Mouse (Mus musculus) forebrain, embryonic 13.5 days (tissue): ENCODE measurements around the gene Rab6b. TPM values are rescaled to one million over a fixed set of nuclear protein-coding genes. Genes with fewer than 3 reads are reported as not detected.

Source experiments
- ATAC-seq: fragments of 200-750 bp; cut with Nextera tagmentation; 2 replicates; pipeline ENCODE4 v1.8.0; 2017
- H3K27ac ChIP-seq: fragments of 300-500 bp; sonication (generic); 2 replicates; pipeline ENCODE4 v1.5.1; 2015; ENCODE audit warnings: inconsistent platforms, mild to moderate bottlenecking, moderate library complexity
- H3K27me3 ChIP-seq: fragments of 300-500 bp; sonication (generic); 2 replicates; pipeline ENCODE4 v1.6.1; 2015; ENCODE audit warnings: mild to moderate bottlenecking, inconsistent platforms
- H3K36me3 ChIP-seq: fragments of 300-500 bp; sonication (generic); 2 replicates; pipeline ENCODE4 v1.6.1; 2015; ENCODE audit warnings: mild to moderate bottlenecking, inconsistent platforms; ENCODE audit not compliant: poor library complexity, severe bottlenecking
- H3K4me1 ChIP-seq: fragments of 300-500 bp; sonication (generic); 2 replicates; pipeline ENCODE4 v1.6.1; 2015; ENCODE audit warnings: inconsistent platforms
- H3K4me2 ChIP-seq: fragments of 300-500 bp; sonication (generic); 2 replicates; pipeline ENCODE4 v1.6.1; 2015; ENCODE audit warnings: inconsistent platforms, mild to moderate bottlenecking, moderate library complexity
- H3K4me3 ChIP-seq: fragments of 300-500 bp; sonication (generic); 2 replicates; pipeline ENCODE4 v1.5.1; 2015; ENCODE audit warnings: mild to moderate bottlenecking, inconsistent platforms
- H3K9ac ChIP-seq: fragments of 300-500 bp; sonication (generic); 2 replicates; pipeline ENCODE4 v1.6.1; 2015; ENCODE audit warnings: mild to moderate bottlenecking, inconsistent platforms
- H3K9me3 ChIP-seq: fragments of 300-500 bp; sonication (generic); replicated peaks from 2 replicates; pipeline ENCODE4 v1.6.1; 2016; ENCODE audit warnings: inconsistent platforms
- WGBS: fragments of 180-500 bp; shearing (Covaris S2); methylation state at CpG from one replicate; pipeline ENCODE4 v1.1.7; 2015; 5-methylcytosine and 5-hydroxymethylcytosine counted together
- polyA plus RNA-seq: library from polyadenylated mRNA; unstranded; fragments of >200 nt; fragmentation: Nextera tagmentation; extraction: Ambion mirVana; gene quantifications from 2 replicates; pipeline ENCODE4 v1.2.1, GENCODE M21; 2015

The Rab6b gene
- polyA plus RNA-seq, 1 experiment from 2014 or later, result 38.5 TPM

DNA sequence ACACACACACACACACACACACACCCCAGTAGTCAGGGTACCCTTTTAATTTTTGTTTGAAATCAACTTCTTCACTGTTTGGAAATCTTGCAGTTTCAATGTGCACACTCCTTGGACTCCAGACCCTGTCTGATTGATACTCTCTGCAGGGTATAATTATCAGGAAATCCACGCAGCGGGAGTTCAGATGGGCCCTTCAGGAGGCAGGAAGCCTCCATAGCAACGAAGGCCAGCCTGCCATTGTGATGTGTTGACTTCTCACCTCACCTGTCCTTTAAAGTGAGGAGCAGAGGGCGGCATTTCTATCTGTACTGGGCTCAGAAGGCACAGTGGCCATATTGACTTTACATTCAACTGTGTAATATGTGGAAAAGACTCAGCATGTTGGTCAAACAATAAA is 73.3 kb downstream of the Rab6b start:
- no peak overlapping the region for H3K9ac ChIP-seq
- no peak overlapping the region for H3K4me3 ChIP-seq
- no peak for ATAC-seq
- H3K4me2 ChIP-seq, result no peak overlapping the region
- H3K27ac ChIP-seq, result no peak overlapping the region
- no peaks in the 10 kb centered on the region for H3K27me3 ChIP-seq
- peaks cover 17% of the 10 kb centered on the region for H3K4me1 ChIP-seq
- peaks cover 37% of the 10 kb centered on the region for H3K36me3 ChIP-seq
- H3K9me3 ChIP-seq, result no peaks in the 10 kb centered on the region
- 69% methylated on average over 4 of the region's 4 CpGs for WGBS

DNA sequence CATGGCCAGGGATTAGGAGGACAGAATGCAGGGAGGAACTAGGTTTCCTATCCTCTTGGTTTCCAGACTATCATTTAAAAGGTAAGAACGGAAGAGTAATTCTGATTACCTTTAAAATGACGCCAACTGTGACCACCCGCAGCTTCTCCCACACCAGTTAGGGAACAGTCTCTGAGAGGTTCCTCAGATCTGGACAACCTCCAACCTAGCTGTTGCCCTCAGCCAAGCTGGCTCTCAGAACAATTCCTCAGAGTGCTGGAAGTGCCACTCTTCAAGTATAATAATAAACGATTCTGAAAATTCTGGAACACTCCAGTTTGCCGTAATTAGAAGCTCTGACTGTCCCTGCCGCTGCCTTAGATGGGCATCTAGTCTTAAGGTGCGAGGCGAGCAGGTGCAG is 74.4 kb downstream of the Rab6b start:
- Histone ChIP-seq H3K36me3 (peaks cover 48% of the 10 kb centered on the region), H3K27me3 (no peaks in the 10 kb centered on the region), H3K4me3 (no peak overlapping the region), H3K4me2 (no peak overlapping the region), H3K27ac (no peak overlapping the region), H3K9me3 (no peaks in the 10 kb centered on the region), H3K9ac (no peak overlapping the region), H3K4me1 (peaks cover 7% of the 10 kb centered on the region)
- 91% methylated on average over 8 of the region's 8 CpGs for WGBS
- no peak for ATAC-seq

DNA sequence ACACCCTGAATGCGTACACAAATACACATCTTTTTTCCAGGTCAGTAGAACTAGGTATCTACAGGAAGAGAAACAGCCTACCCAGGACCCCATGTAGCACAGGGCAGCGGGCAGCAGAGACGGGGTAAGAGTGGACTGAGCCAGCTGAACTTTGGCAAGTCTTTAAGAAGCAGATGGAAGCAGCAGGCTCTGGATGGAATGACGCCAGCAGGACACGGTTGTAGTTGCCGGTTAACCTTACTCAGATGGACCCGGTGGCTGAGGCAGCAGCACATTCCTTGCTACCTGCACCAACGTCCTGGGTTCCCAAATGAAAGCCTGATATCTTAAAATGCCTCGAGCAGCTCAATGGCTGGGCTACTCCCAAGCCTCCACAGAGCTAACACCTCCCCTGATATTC is 75.2 kb downstream of the Rab6b start:
- Histone ChIP-seq H3K27ac (no peak overlapping the region), H3K4me3 (no peak overlapping the region), H3K36me3 (peaks cover 53% of the 10 kb centered on the region), H3K9ac (no peak overlapping the region), H3K27me3 (no peaks in the 10 kb centered on the region), H3K9me3 (no peaks in the 10 kb centered on the region), H3K4me2 (no peak overlapping the region), H3K4me1 (peaks cover 1% of the 10 kb centered on the region; the same call in 1 of the 2 replicates)
- WGBS, result 74% methylated on average over 9 of the region's 9 CpGs
- no peak for ATAC-seq

DNA sequence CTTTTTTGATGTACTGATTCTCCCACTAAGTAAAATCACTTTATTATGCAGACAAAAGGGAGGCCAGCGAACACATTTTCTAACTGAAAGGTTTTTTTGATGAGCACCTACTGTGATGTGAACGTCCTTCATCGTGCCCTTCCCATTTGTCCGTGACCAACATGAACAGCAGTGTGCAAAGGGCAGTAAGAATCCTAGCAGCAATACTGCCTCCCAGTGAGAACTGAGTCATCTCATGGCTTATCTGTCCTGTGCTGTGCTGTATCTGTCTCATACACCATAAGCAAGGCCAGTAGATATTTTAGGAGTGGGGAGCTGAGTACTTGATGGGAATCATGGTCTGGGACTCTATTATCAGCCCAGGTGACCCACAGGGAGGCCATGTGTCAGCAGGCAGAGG is 76.8 kb downstream of the Rab6b start:
- 84% methylated on average over 4 of the region's 4 CpGs for WGBS
- Histone ChIP-seq H3K36me3 (peaks cover 59% of the 10 kb centered on the region), H3K4me2 (no peak overlapping the region), H3K4me1 (no peaks in the 10 kb centered on the region), H3K27me3 (no peaks in the 10 kb centered on the region), H3K9me3 (no peaks in the 10 kb centered on the region), H3K9ac (no peak overlapping the region), H3K27ac (no peak overlapping the region), H3K4me3 (no peak overlapping the region)
- no peak for ATAC-seq

DNA sequence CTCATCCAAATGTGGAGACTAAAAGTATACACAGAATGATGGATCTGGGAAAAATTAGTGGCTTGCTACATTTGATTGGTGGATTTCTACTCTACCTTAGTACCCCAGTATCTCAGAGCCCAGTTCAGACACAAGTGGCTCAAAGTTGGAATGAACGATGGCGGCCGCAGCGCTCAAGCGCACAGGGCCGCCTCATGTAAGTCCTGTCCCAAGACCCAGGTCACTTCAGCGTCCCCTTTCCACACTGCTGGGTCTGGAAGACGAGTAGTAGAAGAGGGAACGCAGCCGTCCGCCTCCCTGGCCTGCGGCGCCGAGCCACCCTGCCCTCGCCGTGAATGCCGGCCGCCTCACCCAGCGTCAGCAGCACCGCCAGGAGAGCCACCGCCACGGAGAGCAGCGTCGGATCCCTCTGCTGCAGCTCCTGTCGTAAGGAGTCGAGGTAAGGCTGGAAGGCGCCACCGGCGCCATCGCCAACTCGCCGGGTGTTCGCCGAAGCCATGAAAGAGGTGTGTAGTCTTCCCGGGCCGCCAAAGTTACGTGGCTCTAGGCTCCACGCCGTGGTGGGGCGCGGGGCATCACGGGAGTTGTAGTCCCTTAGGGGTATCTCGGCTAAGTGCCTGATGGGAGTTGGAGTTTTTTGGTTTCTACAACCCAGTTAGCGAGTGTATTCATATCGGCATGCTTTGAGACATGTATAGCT is 90.1 kb downstream of the Rab6b start, which contains the start of gene Srprb:
Srprb (minus strand) TSS at position 577 of the 700 bp plus-strand sequence.
- H3K4me1 ChIP-seq, result peaks cover 8% of the 10 kb centered on the region
- H3K9ac ChIP-seq, result peak within 1 kb of the TSS; percentile 85
- peak within 1 kb of the TSS; percentile 83 for H3K4me3 ChIP-seq
- H3K9me3 ChIP-seq, result no peaks in the 10 kb centered on the region
- H3K27me3 ChIP-seq, result no peaks in the 10 kb centered on the region
- peak within 1 kb of the TSS; percentile 75 for H3K27ac ChIP-seq
- H3K4me2 ChIP-seq, result peak within 1 kb of the TSS; percentile 59
- peak; percentile 99 for ATAC-seq
- WGBS, result under 1% methylated on average over 45 of the region's 45 CpGs
- peaks cover 25% of the 10 kb centered on the region for H3K36me3 ChIP-seq

GRCm38 (mm10) chr9:103205786-103206185 is 94.2 kb downstream of the Rab6b start:
- ATAC-seq, result no peak
- peaks cover 9% of the 10 kb centered on the region for H3K4me1 ChIP-seq
- no peak overlapping the region for H3K27ac ChIP-seq
- no peak overlapping the region for H3K4me3 ChIP-seq
- H3K9me3 ChIP-seq, result no peaks in the 10 kb centered on the region
- no peak overlapping the region for H3K4me2 ChIP-seq
- WGBS, result 92% methylated on average over 5 of the region's 5 CpGs
- no peaks in the 10 kb centered on the region for H3K36me3 ChIP-seq
- no peak overlapping the region for H3K9ac ChIP-seq
- H3K27me3 ChIP-seq, result no peaks in the 10 kb centered on the region

DNA sequence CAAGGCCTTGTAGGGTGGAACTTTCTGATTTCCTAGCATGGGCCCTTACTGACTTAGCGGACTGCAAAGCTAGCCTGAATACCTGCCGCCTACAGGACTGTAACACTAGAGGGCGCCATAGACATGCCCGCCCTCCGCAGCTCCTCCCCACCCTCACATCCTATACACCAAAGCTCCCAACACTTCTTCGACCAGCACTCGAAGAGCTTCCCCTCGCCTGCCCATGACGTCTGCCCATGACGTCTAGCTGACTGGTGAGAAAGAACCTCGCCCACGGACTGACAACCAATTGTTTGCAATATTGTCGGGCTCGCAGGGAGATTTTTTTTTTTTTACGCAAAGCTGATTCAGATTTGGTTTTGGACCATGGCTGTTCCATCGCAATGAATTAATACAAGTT is 96.3 kb downstream of the Rab6b start:
- Histone ChIP-seq H3K9me3 (no peaks in the 10 kb centered on the region), H3K4me1 (0 out of 2 replicates have a peak, but pooled peaks cover 5% of the 10 kb centered on the region), H3K9ac (no peak overlapping the region), H3K36me3 (no peaks in the 10 kb centered on the region), H3K4me3 (peak overlapping the region; percentile 10; the same call in 1 of the 2 replicates), H3K4me2 (peak overlapping the region; percentile 55), H3K27ac (no peak overlapping the region), H3K27me3 (no peaks in the 10 kb centered on the region)
- peak; percentile 87 for ATAC-seq
- 7% methylated on average over 16 of the region's 16 CpGs for WGBS

GRCm38 (mm10) chr9:103208802-103209423 is 97.3 kb downstream of the Rab6b start:
- no peaks in the 10 kb centered on the region for H3K36me3 ChIP-seq
- 0 out of 2 replicates have a peak, but pooled peaks cover 5% of the 10 kb centered on the region for H3K4me1 ChIP-seq
- no peaks in the 10 kb centered on the region for H3K9me3 ChIP-seq
- no peak overlapping the region for H3K4me3 ChIP-seq
- H3K27me3 ChIP-seq, result no peaks in the 10 kb centered on the region
- ATAC-seq, result no peak
- no peak overlapping the region for H3K4me2 ChIP-seq
- H3K9ac ChIP-seq, result no peak overlapping the region
- 39% methylated on average over 6 of the region's 6 CpGs for WGBS
- H3K27ac ChIP-seq, result no peak overlapping the region

DNA sequence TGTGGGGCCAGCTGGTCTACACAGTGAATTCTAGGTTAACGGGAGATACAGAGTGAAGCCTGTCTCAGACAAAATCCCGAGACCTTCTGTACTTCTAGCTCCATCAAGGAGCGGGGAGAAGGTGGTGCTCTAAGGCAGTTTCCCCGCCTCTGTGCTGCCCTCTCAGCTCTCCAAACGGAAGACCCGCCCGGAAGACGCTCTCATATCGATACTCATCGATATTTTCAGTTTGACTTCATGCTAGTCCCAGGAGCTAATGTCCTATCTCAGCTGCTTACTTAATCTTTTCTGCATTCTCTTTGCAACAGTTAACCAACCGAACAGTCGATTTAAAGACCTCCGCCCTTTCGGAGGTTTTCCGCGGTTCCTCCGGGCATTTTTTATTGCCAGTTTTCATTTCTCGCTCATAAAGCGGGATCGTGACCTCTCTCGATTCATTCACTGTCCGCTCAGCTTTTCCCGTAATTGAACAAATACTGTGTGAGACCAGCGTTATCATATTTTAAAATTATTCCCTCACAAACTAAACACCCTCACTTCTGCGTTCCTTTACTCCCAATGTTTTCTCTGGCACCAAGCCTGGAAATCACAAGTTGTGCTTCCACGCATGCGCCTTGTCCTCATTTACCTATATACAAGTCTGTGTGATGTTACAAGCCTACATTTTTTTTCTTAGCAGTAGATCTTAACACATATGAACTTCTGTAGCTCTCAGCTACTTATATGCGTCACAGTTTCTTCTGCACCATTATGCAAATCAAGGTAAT is 101.2 kb downstream of the Rab6b start:
- H3K4me3 ChIP-seq, result no peak overlapping the region
- ATAC-seq, result no peak
- no peak overlapping the region for H3K27ac ChIP-seq
- 83% methylated on average over 28 of the region's 28 CpGs for WGBS
- H3K9ac ChIP-seq, result no peak overlapping the region
- H3K9me3 ChIP-seq, result no peaks in the 10 kb centered on the region
- no peaks in the 10 kb centered on the region for H3K36me3 ChIP-seq
- H3K4me2 ChIP-seq, result no peak overlapping the region
- H3K4me1 ChIP-seq, result 0 out of 2 replicates have a peak, but pooled peaks cover 4% of the 10 kb centered on the region
- no peaks in the 10 kb centered on the region for H3K27me3 ChIP-seq

GRCm38 (mm10) chr9:103213631-103214030 is 102.0 kb downstream of the Rab6b start:
- Histone ChIP-seq H3K9me3 (no peaks in the 10 kb centered on the region), H3K4me1 (no peaks in the 10 kb centered on the region), H3K27ac (no peak overlapping the region), H3K4me2 (no peak overlapping the region), H3K36me3 (no peaks in the 10 kb centered on the region), H3K27me3 (no peaks in the 10 kb centered on the region), H3K9ac (no peak overlapping the region), H3K4me3 (no peak overlapping the region)
- ATAC-seq, result no peak
- 51% methylated on average over 2 of the region's 2 CpGs for WGBS

- H3K9ac ChIP-seq, result no peak overlapping the region
- WGBS, result 84% methylated on average over 6 of the region's 6 CpGs
- H3K4me3 ChIP-seq, result no peak overlapping the region
- no peak overlapping the region for H3K4me2 ChIP-seq
- no peaks in the 10 kb centered on the region for H3K9me3 ChIP-seq
- no peaks in the 10 kb centered on the region for H3K36me3 ChIP-seq
- no peak for ATAC-seq
- H3K27ac ChIP-seq, result no peak overlapping the region
- H3K4me1 ChIP-seq, result no peaks in the 10 kb centered on the region
- H3K27me3 ChIP-seq, result no peaks in the 10 kb centered on the region
These were observed 102.7 kb downstream of the Rab6b start for GRCm38 (mm10) chr9:103214281-103214680.

DNA sequence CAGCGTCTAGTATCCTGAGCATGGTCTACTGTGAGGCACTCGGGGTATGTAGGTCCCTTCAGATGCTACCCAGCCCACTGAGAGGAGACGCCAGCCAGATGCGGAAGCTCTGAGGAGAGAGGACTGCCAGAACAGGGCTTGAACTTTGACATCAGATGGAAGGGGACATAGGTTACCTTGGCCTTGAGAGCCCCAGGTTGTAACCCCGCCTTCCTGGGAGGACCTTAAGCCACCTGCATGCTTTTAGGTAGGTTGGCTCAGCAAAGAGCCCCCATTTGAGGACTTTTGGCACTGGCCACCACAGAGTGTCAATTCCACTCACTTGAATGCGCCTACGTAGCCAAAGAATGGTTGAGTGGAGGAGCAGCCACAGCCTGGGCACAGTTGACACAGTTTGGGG is 113.1 kb downstream of the Rab6b start:
- no peaks in the 10 kb centered on the region for H3K27me3 ChIP-seq
- H3K4me3 ChIP-seq, result no peak overlapping the region
- no peaks in the 10 kb centered on the region for H3K9me3 ChIP-seq
- H3K4me1 ChIP-seq, result no peaks in the 10 kb centered on the region
- ATAC-seq, result no peak
- H3K27ac ChIP-seq, result no peak overlapping the region
- 94% methylated on average over 7 of the region's 7 CpGs for WGBS
- H3K36me3 ChIP-seq, result no peaks in the 10 kb centered on the region
- H3K9ac ChIP-seq, result no peak overlapping the region
- H3K4me2 ChIP-seq, result no peak overlapping the region
